Mouse (Mus musculus) stomach, postnatal 0 days (tissue): ENCODE data around the gene Dhcr24.

Experiments
- CTCF ChIP-seq: IDR thresholded peaks from 2 replicates; pipeline ENCODE4 v1.5.1; 2016; ENCODE audit warnings: antibody characterized with exemption, low read depth, mild to moderate bottlenecking, moderate library complexity
- EP300 ChIP-seq: optimal IDR thresholded peaks from 2 replicates; pipeline ENCODE3; 2016; ENCODE audit warnings: antibody characterized with exemption

GRCm38 (mm10) chr4:106590142-106590541, 29.3 kb downstream of the Dhcr24 start:
- TF ChIP-seq CTCF (no peak), EP300 (no peak)
